Comparison of ENCODE assay signal across 17 mouse cellular contexts in genomic region chr14:121383801-121384200, GRCm38 (mm10). TPM values are rescaled to one million over a fixed set of nuclear protein-coding genes. Genes with fewer than 3 reads are reported as not detected.
DNase-seq lines count a peak whose midpoint lies in the region; ATAC-seq and TF ChIP-seq lines count a peak whose summit lies in the region.
"Had no signal": no experiment of that assay in that cellular context is flagged by ENCODE, and none has a peak within 500 bp of the region (broad histone marks: within the 10 kb centered on the region; RNA-seq: fewer than 3 reads in every experiment).

No protein-coding gene starts in this region.

- H3K4me2 ChIP-seq in hindbrain, embryonic 16.5 days (ENCODE audit: low read length): no peak overlapping the region
- no peak overlapping the region for H3K4me2 ChIP-seq in midbrain, embryonic 13.5 days (replicated peaks)
- H3K4me2 ChIP-seq: embryonic facial prominence, embryonic 15.5 days; hindbrain, embryonic 12.5 days; kidney, embryonic 15.5 days; liver, embryonic 11.5 days; neural tube, embryonic 12.5 days had no signal

- H3K36me3 ChIP-seq in hindbrain, embryonic 10.5 days: no peaks in the 10 kb centered on the region
- H3K36me3 ChIP-seq in hindbrain, embryonic 16.5 days (ENCODE audit: control insufficient read depth, insufficient read depth, low read length): no peaks in the 10 kb centered on the region
- no peaks in the 10 kb centered on the region for H3K36me3 ChIP-seq in C2C12 (ENCODE audit: control insufficient read depth, insufficient read depth)
- no peaks in the 10 kb centered on the region for H3K36me3 ChIP-seq in midbrain, embryonic 13.5 days
- H3K36me3 ChIP-seq: embryonic facial prominence, embryonic 15.5 days; heart, embryonic 10.5 days; hindbrain, embryonic 12.5 days; kidney, embryonic 15.5 days; neural tube, embryonic 12.5 days had no signal

- H3K79me2 ChIP-seq in C2C12 (ENCODE audit: control insufficient read depth, insufficient read depth): peaks cover 1% of the 10 kb centered on the region

- peaks cover 23% of the 10 kb centered on the region for H3K4me1 ChIP-seq in hindbrain, embryonic 10.5 days (replicated peaks)
- peaks cover 5% of the 10 kb centered on the region for H3K4me1 ChIP-seq in hindbrain, embryonic 16.5 days (ENCODE audit: control insufficient read depth, insufficient read depth, low read depth, low read length)
- H3K4me1 ChIP-seq in midbrain, embryonic 13.5 days (replicated peaks): peaks cover 19% of the 10 kb centered on the region

- no peak overlapping the region for H3K9ac ChIP-seq in hindbrain, embryonic 16.5 days (ENCODE audit: low read depth, low read length)
- no peak overlapping the region for H3K9ac ChIP-seq in midbrain, embryonic 13.5 days (replicated peaks)
- H3K9ac ChIP-seq: embryonic facial prominence, embryonic 15.5 days; hindbrain, embryonic 12.5 days; kidney, embryonic 15.5 days; neural tube, embryonic 12.5 days had no signal

- no peaks in the 10 kb centered on the region for H3K79me3 ChIP-seq in C2C12 (ENCODE audit: low read depth)

- no peak for ATAC-seq in hindbrain, embryonic 16.5 days
- ATAC-seq in midbrain, embryonic 13.5 days: 0 out of 2 replicates have a peak, but pooled peaks have one; percentile 8

- H3K9me3 ChIP-seq in hindbrain, embryonic 10.5 days: no peaks in the 10 kb centered on the region
- H3K9me3 ChIP-seq in hindbrain, embryonic 16.5 days (ENCODE audit: control insufficient read depth, low read length): no peaks in the 10 kb centered on the region
- H3K9me3 ChIP-seq in midbrain, embryonic 13.5 days: no peaks in the 10 kb centered on the region
- H3K9me3 ChIP-seq: embryonic facial prominence, embryonic 15.5 days; heart, embryonic 10.5 days; hindbrain, embryonic 12.5 days; kidney, embryonic 15.5 days; neural tube, embryonic 12.5 days had no signal

- H3K4me3 ChIP-seq in hindbrain, embryonic 10.5 days: no peak overlapping the region
- no peak overlapping the region for H3K4me3 ChIP-seq in hindbrain, embryonic 16.5 days (ENCODE audit: low read length)
- no peak overlapping the region for H3K4me3 ChIP-seq in C2C12 (ENCODE audit: insufficient read depth, poor library complexity, severe bottlenecking)
- H3K4me3 ChIP-seq in midbrain, embryonic 13.5 days (replicated peaks): no peak overlapping the region
- H3K4me3 ChIP-seq: embryonic facial prominence, embryonic 15.5 days; heart, embryonic 10.5 days; hindbrain, embryonic 12.5 days; kidney, embryonic 15.5 days; neural tube, embryonic 12.5 days had no signal

- peaks cover 12% of the 10 kb centered on the region; the same call in 1 of the 2 replicates for H3K27me3 ChIP-seq in hindbrain, embryonic 10.5 days (ENCODE audit: insufficient read depth, poor library complexity, severe bottlenecking)
- no peaks in the 10 kb centered on the region for H3K27me3 ChIP-seq in hindbrain, embryonic 16.5 days (replicated peaks; ENCODE audit: control insufficient read depth, insufficient read depth, low read length)
- H3K27me3 ChIP-seq in C2C12 (ENCODE audit: control insufficient read depth, insufficient read depth, insufficient read length): no peaks in the 10 kb centered on the region
- H3K27me3 ChIP-seq in midbrain, embryonic 13.5 days: no peaks in the 10 kb centered on the region; the same call in 1 of the 2 replicates
- H3K27me3 ChIP-seq: embryonic facial prominence, embryonic 15.5 days; hindbrain, embryonic 12.5 days; kidney, embryonic 15.5 days; neural tube, embryonic 12.5 days had no signal

- DNase-seq in hindbrain, embryonic 10.5 days (ENCODE audit: low spot score): peak; percentile 30
- DNase-seq in embryo, embryonic 10.5 days (ENCODE audit: low spot score): peak; percentile 61
- DNase-seq in testis, postnatal 14 days (ENCODE audit: low spot score): no peak
- no peak for DNase-seq in ovary, adult 18-20 months (ENCODE audit: low spot score)
- DNase-seq: B cell, adult 2 months; cerebellum, adult 2 months; cerebellum, postnatal 36 days had no signal

- peak overlapping the region; percentile 20; the same call in 1 of the 2 replicates for H3K27ac ChIP-seq in hindbrain, embryonic 10.5 days
- H3K27ac ChIP-seq in hindbrain, embryonic 16.5 days (ENCODE audit: low read depth, low read length): no peak overlapping the region
- H3K27ac ChIP-seq in midbrain, embryonic 13.5 days: 0 out of 2 replicates have a peak overlapping the region, but pooled peaks have one; percentile 35
- H3K27ac ChIP-seq: embryonic facial prominence, embryonic 15.5 days; heart, embryonic 10.5 days; hindbrain, embryonic 12.5 days; kidney, embryonic 15.5 days; macrophage; neural tube, embryonic 12.5 days had no signal

- H3ac ChIP-seq in C2C12 (ENCODE audit: control insufficient read depth, insufficient read length, low read depth): no peak overlapping the region

- TF ChIP-seq CTCF in C2C12 (IDR thresholded peaks at IDR 0.05; ENCODE audit: control insufficient read depth, insufficient read depth, insufficient read length): no peak

- 30% methylated on average over 3 of the region's 3 CpGs for WGBS in hindbrain, embryonic 10.5 days
- 40% methylated on average over 3 of the region's 3 CpGs for WGBS in hindbrain, embryonic 16.5 days
- 13% methylated on average over 3 of the region's 3 CpGs for WGBS in midbrain, embryonic 13.5 days

TF ChIP-seq in C2C12, 6 proteins besides CTCF, POLR2A, EP300 and RAD21:
- TF ChIP-seq MYOG (IDR thresholded peaks at IDR 0.05; ENCODE audit: control insufficient read depth, extremely low read depth, insufficient read length) (no peak), MYOD1 (IDR thresholded peaks at IDR 0.05; ENCODE audit: control insufficient read depth, insufficient read length, low read depth) (peak; percentile 46), USF1 (IDR thresholded peaks at IDR 0.05; ENCODE audit: low read depth) (no peak), MAX (IDR thresholded peaks at IDR 0.05) (no peak), FOSL1 (IDR thresholded peaks at IDR 0.05; ENCODE audit: insufficient read depth, low read length, poor library complexity, severe bottlenecking) (no peak), CEBPB (IDR thresholded peaks at IDR 0.05; ENCODE audit: low read depth) (no peak)

RNA-seq across cellular contexts. Expression of gene Stk24, which starts 4.0 kb away (rescaled TPM):
- 32.8 and 36.2 TPM in 2 replicates for polyA plus RNA-seq in hindbrain, embryonic 10.5 days (2016; fragmentation: Nextera tagmentation; extraction: Ambion mirVana)
- 14.6 and 18.5 TPM in 2 replicates for polyA plus RNA-seq in hindbrain, embryonic 16.5 days (2015; fragmentation: Nextera tagmentation; extraction: Ambion mirVana)
- polyA plus RNA-seq in C2C12 (2012; fragmentation: generic; extraction: Trizol): 29.8 TPM
- 20.9 and 21.2 TPM in 2 replicates for polyA plus RNA-seq in midbrain, embryonic 13.5 days (2015; fragmentation: Nextera tagmentation; extraction: Ambion mirVana)

Comparison
In these comparisons a context has a peak if more than half of its experiments do, and no peak if none do; other contexts are left out.
1. DNase-seq: peak in hindbrain, embryonic 10.5 days (single experiment) and embryo, embryonic 10.5 days (single experiment); none in testis, postnatal 14 days (single experiment) and ovary, adult 18-20 months (single experiment).